Mouse (Mus musculus) heart, postnatal 4 days (tissue): ENCODE measurements around the gene Hoxa11. TPM values are rescaled to one million over a fixed set of nuclear protein-coding genes. Genes with fewer than 3 reads are reported as not detected.

Experiments
- DNase-seq: peaks from one replicate; pipeline ENCODE4 v3.0.0; 2021
- total RNA-seq, 2 experiments: library from RNA; stranded (reverse); gene quantifications; 2 replicates each; pipeline ENCODE4 v1.2.3; 2021

The Hoxa11 gene
- total RNA-seq, 2 experiments from 2014 or later: not detected

GRCm38 (mm10) chr6:52219234-52219942 is 26.2 kb downstream of the Hoxa11 start:
- DNase-seq: no peak

- no peak for DNase-seq
Measured at GRCm38 (mm10) chr6:52218643-52219215, 26.9 kb downstream of the Hoxa11 start.

- no peak for DNase-seq
Measured at GRCm38 (mm10) chr6:52217895-52218642, 27.5 kb downstream of the Hoxa11 start.

- DNase-seq: no peak
Measured at GRCm38 (mm10) chr6:52217459-52217768, 28.2 kb downstream of the Hoxa11 start.

GRCm38 (mm10) chr6:52216691-52217458 is 28.7 kb downstream of the Hoxa11 start:
- DNase-seq: no peak

- peak; percentile 6 for DNase-seq
Measured at GRCm38 (mm10) chr6:52215771-52216535, 29.7 kb downstream of the Hoxa11 start.

GRCm38 (mm10) chr6:52215070-52215469 is 30.5 kb downstream of the Hoxa11 start:
- DNase-seq: no peak

GRCm38 (mm10) chr6:52214271-52214670 is 31.3 kb downstream of the Hoxa11 start:
- DNase-seq: no peak

- DNase-seq: no peak
Measured at GRCm38 (mm10) chr6:52213119-52213986, 32.3 kb downstream of the Hoxa11 start, which contains the start of the genes Hoxa3 and Gm28308. Gene Hoxa3, minus strand, starts transcription at chr6:52213336. Gene Gm28308, minus strand, starts transcription at chr6:52213339.

- no peak for DNase-seq
Measured at GRCm38 (mm10) chr6:52212556-52213118, 33.0 kb downstream of the Hoxa11 start.

GRCm38 (mm10) chr6:52211961-52212360 is 33.6 kb downstream of the Hoxa11 start:
- DNase-seq: no peak

- peak; percentile 82 for DNase-seq
Measured at GRCm38 (mm10) chr6:52211170-52211935, 34.3 kb downstream of the Hoxa11 start.

GRCm38 (mm10) chr6:52209685-52210046 is 35.9 kb downstream of the Hoxa11 start:
- DNase-seq: no peak

GRCm38 (mm10) chr6:52208868-52209684 is 36.5 kb downstream of the Hoxa11 start:
- DNase-seq: peak; percentile 6

- DNase-seq: peak; percentile 29
Measured at GRCm38 (mm10) chr6:52208072-52208867, 37.3 kb downstream of the Hoxa11 start, which contains the start of gene Hoxa6. Gene Hoxa6, minus strand, starts transcription at chr6:52208722.

- DNase-seq: no peak
Measured at GRCm38 (mm10) chr6:52207684-52207976, 38.0 kb downstream of the Hoxa11 start.

- no peak for DNase-seq
Measured at GRCm38 (mm10) chr6:52206882-52207683, 38.5 kb downstream of the Hoxa11 start.
